9 mouse cellular contexts compared by ENCODE assay signal in genomic region chr16:91730446-91730845, GRCm38 (mm10). TPM values are rescaled to one million over a fixed set of nuclear protein-coding genes. Genes with fewer than 3 reads are reported as not detected.
DNase-seq lines count a peak whose midpoint lies in the region; ATAC-seq and TF ChIP-seq lines count a peak whose summit lies in the region.
"Had no signal": no experiment of that assay in that cellular context is flagged by ENCODE, and none has a peak within 500 bp of the region (broad histone marks: within the 10 kb centered on the region; RNA-seq: fewer than 3 reads in every experiment).

No protein-coding gene starts in this region.

- H3K9ac ChIP-seq in heart, adult 2 months (ENCODE audit: low read depth, low read length), result peak overlapping the region; percentile 92
- peak overlapping the region; percentile 89; the same call in 1 of the 2 replicates for H3K9ac ChIP-seq in ES-E14 (ENCODE audit: insufficient read depth, low read depth, low read length, poor library complexity, severe bottlenecking)
- peak overlapping the region; percentile 92 for H3K9ac ChIP-seq in forebrain, embryonic 16.5 days (replicated peaks; ENCODE audit: low read depth, low read length)
- H3K9ac ChIP-seq in liver, embryonic 12.5 days, result peak overlapping the region; percentile 75; the same call in 1 of the 2 replicates

- H3K79me2 ChIP-seq in heart, adult 2 months (replicated peaks; ENCODE audit: control insufficient read depth, insufficient read depth, low read length), result peaks cover 5% of the 10 kb centered on the region

- TF ChIP-seq CTCF in heart, adult 2 months (IDR thresholded peaks at IDR 0.05), result no peak

- H3K27ac ChIP-seq in heart, adult 2 months, result peak overlapping the region; percentile 83
- no peak overlapping the region for H3K27ac ChIP-seq in ES-E14 (ENCODE audit: insufficient read depth, low read depth, low read length, poor library complexity, severe bottlenecking)
- peak overlapping the region; percentile 96 for H3K27ac ChIP-seq in forebrain, embryonic 16.5 days (ENCODE audit: low read length)
- H3K27ac ChIP-seq in liver, embryonic 12.5 days, result no peak overlapping the region

- 2% methylated on average over 11 of the region's 11 CpGs for WGBS in heart, adult 2 months
- 1% methylated on average over 11 of the region's 11 CpGs for WGBS in forebrain, embryonic 16.5 days
- 3% methylated on average over 11 of the region's 11 CpGs for WGBS in liver, embryonic 12.5 days (ENCODE audit: insufficient replicate concordance)

- no peak for DNase-seq in heart, adult 2 months
- DNase-seq in heart, adult 8-10 months (ENCODE audit: low spot score), result no peak
- DNase-seq in ES-E14 (ENCODE audit: low read depth, low spot score), result no peak
- DNase-seq in right cerebral cortex, postnatal 14 days, result no peak
- no peak for DNase-seq in urinary bladder, adult 18-20 months (ENCODE audit: low spot score in 2 of 2)

- H3K4me2 ChIP-seq in forebrain, embryonic 16.5 days (ENCODE audit: low read length), result peak overlapping the region; percentile 89
- H3K4me2 ChIP-seq in liver, embryonic 12.5 days, result peak overlapping the region; percentile 99

- H3K9me3 ChIP-seq in ES-E14 (ENCODE audit: control insufficient read depth, insufficient read depth, low read depth, low read length), result no peaks in the 10 kb centered on the region
- no peaks in the 10 kb centered on the region for H3K9me3 ChIP-seq in forebrain, embryonic 16.5 days (ENCODE audit: control insufficient read depth, low read length)
- no peaks in the 10 kb centered on the region for H3K9me3 ChIP-seq in liver, embryonic 12.5 days (replicated peaks)

- peak overlapping the region; percentile 81 for H3K4me3 ChIP-seq in heart, adult 2 months
- peak overlapping the region; percentile 91 to 99 for H3K4me3 ChIP-seq in ES-E14 (ENCODE audit: insufficient read depth in 1 of 2, low read depth in 1 of 2, low read length in 2 of 2, poor library complexity in 1 of 2, severe bottlenecking in 1 of 2)
- peak overlapping the region; percentile 93 for H3K4me3 ChIP-seq in forebrain, embryonic 16.5 days (replicated peaks; ENCODE audit: low read length)
- peak overlapping the region; percentile 78 for H3K4me3 ChIP-seq in liver, embryonic 12.5 days

- no peak for TF ChIP-seq POLR2A in heart, adult 2 months (IDR thresholded peaks at IDR 0.05; ENCODE audit: insufficient read depth, low read depth, low read length)

- TF ChIP-seq EP300 in heart, adult 2 months (IDR thresholded peaks at IDR 0.05; ENCODE audit: insufficient read depth, low read depth, low read length), result no peak

- intact Hi-C loops in heart, adult 2 months (cut with DNase I), result loop anchor here (2.0 to 5.0 kb wide), 2 partner anchors 57 to 74 kb away; no protein-coding TSS in a partner anchor

- peaks cover 13% of the 10 kb centered on the region for H3K4me1 ChIP-seq in heart, adult 2 months (ENCODE audit: control insufficient read depth, insufficient read depth, low read length)
- H3K4me1 ChIP-seq in ES-E14 (ENCODE audit: control insufficient read depth in 2 of 2, insufficient read depth in 2 of 2, low read length in 2 of 2, poor library complexity in 1 of 2), result peaks cover 0 to 5% of the 10 kb centered on the region in 2 experiments; a peak in 1 of 4 replicates
- peaks cover 50% of the 10 kb centered on the region for H3K4me1 ChIP-seq in forebrain, embryonic 16.5 days (replicated peaks; ENCODE audit: control insufficient read depth, insufficient read depth, low read length)
- peaks cover 52% of the 10 kb centered on the region for H3K4me1 ChIP-seq in liver, embryonic 12.5 days

- in situ Hi-C loops in ES-E14 (cut with MboI; ENCODE audit: low sequenced_read_pairs in 2 of 2, unreplicated experiment in 2 of 2), result no loop called here

- H3K27me3 ChIP-seq in heart, adult 2 months (ENCODE audit: control insufficient read depth, insufficient read depth, low read length), result no peaks in the 10 kb centered on the region
- no peaks in the 10 kb centered on the region for H3K27me3 ChIP-seq in forebrain, embryonic 16.5 days (replicated peaks; ENCODE audit: control insufficient read depth, insufficient read depth, low read length)
- H3K27me3 ChIP-seq in liver, embryonic 12.5 days (replicated peaks), result peaks cover 56% of the 10 kb centered on the region
- H3K27me3 ChIP-seq: Patski had no signal

- ATAC-seq in forebrain, embryonic 16.5 days, result no peak
- ATAC-seq in liver, embryonic 12.5 days, result no peak
- ATAC-seq in megakaryocyte-erythroid progenitor cell, adult 5-6 weeks (replicated peaks; ENCODE audit: low FRiP score, low TSS enrichment, poor library complexity, severe bottlenecking), result no peak

- peaks cover 3% of the 10 kb centered on the region; the same call in 1 of the 2 replicates for H3K36me3 ChIP-seq in heart, adult 2 months (ENCODE audit: control insufficient read depth, insufficient read depth, low read length)
- peaks cover 4% of the 10 kb centered on the region; the same call in 1 of the 2 replicates for H3K36me3 ChIP-seq in ES-E14 (ENCODE audit: control insufficient read depth, insufficient read depth, low read length, poor library complexity, severe bottlenecking)
- H3K36me3 ChIP-seq in forebrain, embryonic 16.5 days (ENCODE audit: control insufficient read depth, insufficient read depth), result no peaks in the 10 kb centered on the region
- H3K36me3 ChIP-seq in liver, embryonic 12.5 days, result no peaks in the 10 kb centered on the region

TF ChIP-seq in ES-E14, 5 proteins besides CTCF, POLR2A, EP300 and RAD21:
- no peak for TF ChIP-seq ZC3H11A (IDR thresholded peaks at IDR 0.05; ENCODE audit: borderline replicate concordance, low read depth, low read length)
- no peak for TF ChIP-seq CHD2 (IDR thresholded peaks at IDR 0.05; ENCODE audit: low read depth, low read length)

RNA-seq across cellular contexts. Expression of gene Itsn1, which starts 1.4 kb away (rescaled TPM):
- 10 to 100 TPM; 45.1 to 46.7 TPM for total RNA-seq in heart, adult 2 months (2021)
- polyA plus RNA-seq in heart, adult 2 months (2012; rRNA removed), result 35.8 and 48.5 TPM in 2 replicates
- 10 to 100 TPM; 50.2 to 64.1 (median 53.3) TPM for total RNA-seq in heart, adult 8-10 months (2022)
- 28.6 and 35.8 TPM in 2 replicates for total RNA-seq in ES-E14 (2012; rRNA removed)
- polyA plus RNA-seq in forebrain, embryonic 16.5 days (2015; fragmentation: Nextera tagmentation; extraction: Ambion mirVana), result 86.3 and 94.3 TPM in 2 replicates
- polyA plus RNA-seq in liver, embryonic 12.5 days (2016; fragmentation: Nextera tagmentation; extraction: Ambion mirVana), result 47.5 and 52.3 TPM in 2 replicates
- total RNA-seq in megakaryocyte-erythroid progenitor cell, adult 5-6 weeks (2014; fragmentation: Nextera tagmentation), result 24.0 and 27.8 TPM in 2 replicates
- total RNA-seq in megakaryocyte-erythroid progenitor cell, adult 5-6 weeks (2017), result 6.8 and 28.4 TPM in 2 replicates

RNA-seq across cellular contexts. Expression of gene Cryzl1, which starts 1.7 kb away (rescaled TPM):
- total RNA-seq in heart, adult 2 months (2021), result 10 to 100 TPM; 22.2 to 26.0 TPM
- 19.2 and 37.5 TPM in 2 replicates for polyA plus RNA-seq in heart, adult 2 months (2012; rRNA removed)
- 10 to 100 TPM; 26.0 to 30.4 (median 27.1) TPM for total RNA-seq in heart, adult 8-10 months (2022)
- 19.0 and 29.7 TPM in 2 replicates for total RNA-seq in ES-E14 (2012; rRNA removed)
- 106 and 111 TPM in 2 replicates for polyA plus RNA-seq in forebrain, embryonic 16.5 days (2015; fragmentation: Nextera tagmentation; extraction: Ambion mirVana)
- polyA plus RNA-seq in liver, embryonic 12.5 days (2016; fragmentation: Nextera tagmentation; extraction: Ambion mirVana), result 40.3 and 40.9 TPM in 2 replicates
- 33.7 and 72.0 TPM in 2 replicates for total RNA-seq in megakaryocyte-erythroid progenitor cell, adult 5-6 weeks (2014; fragmentation: Nextera tagmentation)
- total RNA-seq in megakaryocyte-erythroid progenitor cell, adult 5-6 weeks (2017), result 33.2 and 69.5 TPM in 2 replicates

RNA-seq across cellular contexts. Expression of gene Donson, which starts 41.9 kb away (rescaled TPM):
- 1 to 10 TPM; 3.9 to 4.9 TPM for total RNA-seq in heart, adult 2 months (2021)
- 2.4 and 5.8 TPM in 2 replicates for polyA plus RNA-seq in heart, adult 2 months (2012; rRNA removed)
- total RNA-seq in heart, adult 8-10 months (2022), result 1 to 10 TPM; 2.9 to 6.0 (median 3.5) TPM
- 35.6 and 38.8 TPM in 2 replicates for total RNA-seq in ES-E14 (2012; rRNA removed)
- polyA plus RNA-seq in forebrain, embryonic 16.5 days (2015; fragmentation: Nextera tagmentation; extraction: Ambion mirVana), result 19.8 and 23.8 TPM in 2 replicates
- 48.4 and 54.9 TPM in 2 replicates for polyA plus RNA-seq in liver, embryonic 12.5 days (2016; fragmentation: Nextera tagmentation; extraction: Ambion mirVana)
- 20.7 and 28.4 TPM in 2 replicates for total RNA-seq in megakaryocyte-erythroid progenitor cell, adult 5-6 weeks (2014; fragmentation: Nextera tagmentation)
- total RNA-seq in megakaryocyte-erythroid progenitor cell, adult 5-6 weeks (2017), result 44.6 and 49.3 TPM in 2 replicates

Comparison
In these comparisons a context has a peak if more than half of its experiments do, and no peak if none do; other contexts are left out.
1. H3K27ac ChIP-seq: peak in heart, adult 2 months (single experiment) and forebrain, embryonic 16.5 days (single experiment); none in ES-E14 (single experiment) and liver, embryonic 12.5 days (single experiment).
2. Peak in every context shown above with its lines, with median percentiles within 50 percentile points of each other: H3K4me3 ChIP-seq and H3K9ac ChIP-seq.